Mouse (Mus musculus): ENCODE results near the gene St6galnac6. TPM values are rescaled to one million over a fixed set of nuclear protein-coding genes. Genes with fewer than 3 reads are reported as not detected.

The St6galnac6 gene
- total RNA-seq, 2 experiments from 2014 or later, result 59.7 to 66.0 TPM

Small RNA genes within 50 kb of the gene (microRNA-seq; reads per million reads assigned to microRNA genes)
- gene Mir1954, result 0 reads per million in 2 experiments

Other genes starting within 250 kb of the St6galnac6 start
- 10 to 100 TPM; 31.2 to 47.2 TPM for gene Ciz1, start 247.4 kb upstream of the St6galnac6 start, total RNA-seq (2021)
- 10 to 100 TPM; 18.9 to 25.7 TPM for gene Dnm1, start 246.4 kb upstream of the St6galnac6 start, total RNA-seq (2021)
- 10 to 100 TPM; 52.6 to 53.7 TPM for gene 1110008P14Rik, start 217.8 kb upstream of the St6galnac6 start, total RNA-seq (2021)
- 1 to 10 TPM; 3.5 to 6.7 TPM for gene Lcn2, start 211.5 kb upstream of the St6galnac6 start, total RNA-seq (2021)
- 10 to 100 TPM; 38.1 to 40.7 TPM for gene Ptges2, start 203.8 kb upstream of the St6galnac6 start, total RNA-seq (2021)
- gene Naif1, start 149.3 kb upstream of the St6galnac6 start, total RNA-seq (2021), result 1 to 10 TPM; 3.0 to 3.1 TPM
- gene Slc25a25, start 148.3 kb upstream of the St6galnac6 start, total RNA-seq (2021), result 10 to 100 TPM; 16.1 to 31.1 TPM
- gene Fam102a, start 64.4 kb upstream of the St6galnac6 start, total RNA-seq (2021), result 1 to 10 TPM; 5.5 to 8.6 TPM
- gene Dpm2, start 28.9 kb upstream of the St6galnac6 start, total RNA-seq (2021), result 10 to 100 TPM; 19.6 to 25.7 TPM
- gene Pip5kl1, start 24.9 kb upstream of the St6galnac6 start, total RNA-seq (2021), result not detected
- not detected for gene 9430097D07Rik, start 24.0 kb upstream of the St6galnac6 start, total RNA-seq (2021)
- gene St6galnac4, start 12.6 kb upstream of the St6galnac6 start, total RNA-seq (2021), result 10 to 100 TPM; 31.7 to 42.6 TPM
- gene Ak1, start 22.0 kb downstream of the St6galnac6 start, total RNA-seq (2021), result 1,000 to 10,000 TPM; 1,275 to 1,593 TPM
- gene Eng, start 46.9 kb downstream of the St6galnac6 start, total RNA-seq (2021), result 10 to 100 TPM; 49.5 to 54.7 TPM
- gene Fpgs, start 104.4 kb downstream of the St6galnac6 start, total RNA-seq (2021), result 10 to 100 TPM; 10.5 to 15.6 TPM
- gene Cdk9, start 113.4 kb downstream of the St6galnac6 start, total RNA-seq (2021), result 10 to 100 TPM; 29.5 to 35.2 TPM
- 10 to 100 TPM; 13.2 to 16.6 TPM for gene Sh2d3c, start 121.3 kb downstream of the St6galnac6 start, total RNA-seq (2021)
- gene 6330409D20Rik, start 141.3 kb downstream of the St6galnac6 start, total RNA-seq (2021), result not detected
- gene Tor2a, start 157.5 kb downstream of the St6galnac6 start, total RNA-seq (2021), result 10 to 100 TPM; 12.7 to 13.7 TPM
- gene Ttc16, start 175.9 kb downstream of the St6galnac6 start, total RNA-seq (2021), result under 1 TPM in 1 of 2 experiments, not detected in 1; 0.11 TPM
- gene Ptrh1, start 176.1 kb downstream of the St6galnac6 start, total RNA-seq (2021), result 1 to 10 TPM; 2.3 to 2.7 TPM
- gene Cfap157, start 184.7 kb downstream of the St6galnac6 start, total RNA-seq (2021), result not detected
- gene Stxbp1, start 247.5 kb downstream of the St6galnac6 start, total RNA-seq (2021), result 10 to 100 TPM; 10.5 to 18.5 TPM